Mouse (Mus musculus): ENCODE measurements around the gene Ccr1.

Ccr1 gene

GRCm38 (mm10) chr9:123925101-123925946 lies 43.2 kb downstream of the Ccr1 start:
- peak; percentile 96 for DNase-seq

DNA sequence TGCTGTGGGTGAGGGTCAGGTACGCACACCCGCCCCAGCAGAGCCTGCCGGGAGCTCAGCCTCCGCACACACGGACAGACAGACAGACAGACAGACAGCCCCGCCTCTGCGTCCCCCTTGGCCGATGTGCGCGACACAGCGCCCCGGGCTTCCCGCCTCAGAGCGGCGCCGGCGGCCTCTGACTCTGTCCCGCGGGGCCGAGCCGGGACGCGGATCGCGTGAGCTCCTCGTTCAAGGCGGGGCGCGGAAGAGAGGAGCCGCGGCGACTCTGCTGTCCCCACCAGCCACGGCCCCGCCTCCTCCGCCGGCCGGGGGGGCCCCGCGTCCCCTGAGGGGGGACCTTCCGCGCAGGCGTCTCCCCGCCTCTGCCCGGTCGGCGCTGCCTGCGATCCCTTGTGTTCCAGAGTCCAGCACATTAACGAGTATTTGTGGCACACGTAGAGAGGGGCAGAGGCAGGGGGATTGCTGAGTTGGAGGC lies 43.9 kb downstream of the Ccr1 start:
- peak; percentile 98 for DNase-seq

DNA sequence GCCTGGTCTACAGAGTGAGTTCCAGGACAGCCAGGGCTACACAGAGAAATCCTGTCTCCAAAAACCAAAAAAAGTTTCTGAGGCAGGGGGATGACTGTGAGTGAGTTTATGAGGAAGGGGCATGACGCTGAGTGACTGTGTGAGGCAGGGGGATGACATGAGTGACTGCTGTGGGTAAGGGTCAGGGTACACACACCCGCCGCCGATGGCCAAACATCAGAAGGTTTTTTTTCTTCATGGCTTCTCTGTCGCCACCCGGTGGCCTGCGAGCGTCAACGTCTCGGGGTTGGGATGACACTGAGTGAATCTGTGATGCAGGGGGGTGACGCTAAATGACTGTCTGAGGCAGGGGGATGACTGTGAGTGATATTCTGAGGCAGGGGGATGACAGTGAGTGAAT lies 44.5 kb downstream of the Ccr1 start:
- peak; percentile 93 for DNase-seq

DNA sequence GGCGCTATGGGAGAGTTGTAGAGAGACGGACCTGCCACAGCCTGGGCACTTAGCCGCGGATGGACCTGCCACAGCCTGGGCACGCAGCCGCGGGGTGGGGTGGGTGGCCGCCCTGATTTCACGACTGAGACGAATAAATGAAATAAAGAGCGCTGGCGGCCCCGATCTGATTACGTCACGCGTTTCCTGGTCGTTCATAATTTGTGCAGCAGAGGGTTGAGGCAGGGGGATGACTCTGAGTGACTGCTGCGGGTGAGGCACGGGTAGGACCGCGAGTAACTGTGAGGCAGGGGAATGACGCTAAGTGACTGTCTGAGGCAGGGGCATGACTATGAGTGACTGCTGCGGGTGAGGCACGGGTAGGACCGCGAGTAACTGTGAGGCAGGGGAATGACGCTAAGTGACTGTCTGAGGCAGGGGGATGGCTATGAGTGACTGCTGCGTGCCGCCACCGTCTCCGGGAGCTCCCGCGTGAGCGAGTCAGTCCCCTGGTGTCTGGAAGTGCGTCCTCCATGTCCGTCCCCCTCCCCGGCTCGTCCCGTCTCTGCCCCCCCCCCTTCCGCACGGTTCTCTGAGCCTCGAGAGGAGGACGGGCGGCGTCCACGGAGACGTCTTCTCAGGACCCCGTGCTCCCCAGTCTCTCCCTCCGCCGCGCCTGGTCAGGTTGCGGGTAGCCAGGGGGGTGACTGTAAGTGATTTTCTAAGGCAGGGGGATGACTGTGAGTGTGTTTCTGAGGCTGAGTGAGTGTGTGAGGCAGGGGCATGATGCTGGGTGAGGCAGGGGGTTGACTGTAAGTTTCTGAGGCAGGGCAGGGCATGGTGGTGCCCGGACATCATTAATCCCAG lies 45.1 kb downstream of the Ccr1 start:
- DNase-seq = peak; percentile 54

Measured in lung, postnatal 10 days (tissue).